Mouse (Mus musculus): ENCODE measurements around the gene Usp47.

DNA sequence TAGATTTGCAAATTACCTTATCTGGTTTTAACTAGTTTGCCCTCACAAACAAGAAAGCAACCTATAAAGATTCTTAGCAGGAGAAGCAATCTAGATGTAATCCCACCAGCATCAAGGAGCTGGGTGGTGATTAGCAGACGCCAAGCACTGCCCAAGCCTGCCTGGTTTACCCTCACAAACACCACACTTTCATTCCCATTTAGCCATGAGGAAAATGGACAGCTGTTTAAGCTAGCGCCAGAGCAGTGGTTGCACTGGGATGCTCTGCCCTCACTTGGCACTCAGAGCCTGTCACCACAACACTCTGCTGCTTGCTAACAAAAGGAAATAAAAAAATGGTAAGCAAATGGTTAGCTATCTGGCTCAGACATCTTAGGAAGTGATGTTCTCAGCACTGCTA, 9.2 kb upstream of the Usp47 start:
- TF ChIP-seq GABPA (IDR thresholded peaks at IDR 0.05; ENCODE audit: low read depth, low read length), result no peak
- TF ChIP-seq POLR2AphosphoS2 (IDR thresholded peaks at IDR 0.05; ENCODE audit: low read length), result no peak
- no peak for TF ChIP-seq CTCF (IDR thresholded peaks at IDR 0.05 in 2 of 3, conservative IDR thresholded peaks at IDR 0.05 in 1 of 3; ENCODE audit: control insufficient read depth in 1 of 3, insufficient read depth in 1 of 3, low read depth in 2 of 3, low read length in 3 of 3, poor library complexity in 1 of 3, severe bottlenecking in 1 of 3)
- no peak for TF ChIP-seq USF2 (IDR thresholded peaks at IDR 0.05; ENCODE audit: borderline replicate concordance in 1 of 2, insufficient read depth in 1 of 2, low read depth in 1 of 2, low read length in 2 of 2)
- TF ChIP-seq POLR2A (IDR thresholded peaks at IDR 0.05; ENCODE audit: control insufficient read depth in 1 of 2, insufficient read depth in 1 of 2, low read depth in 1 of 2, low read length in 2 of 2, poor library complexity in 1 of 2), result no peak

Measured in MEL (cell line).